Mouse (Mus musculus) left cerebral cortex, postnatal 25 days (tissue): ENCODE results near the gene Mmp9. TPM values are rescaled to one million over a fixed set of nuclear protein-coding genes. Genes with fewer than 3 reads are reported as not detected.

ENCODE experiments used
- DNase-seq, 2 experiments: peaks; one replicate each; pipeline ENCODE4 v3.0.0; 2022; ENCODE audit warnings: low spot score in 2 of 2, mixed read lengths in 1 of 2
- intact Hi-C: fragments of 180-260 bp; cut with DNase I; formaldehyde crosslinking; loops from one replicate; pipeline ENCODE4 v1.15.1; 2025
- total RNA-seq, 2 experiments: library from RNA; stranded (reverse); gene quantifications; 2 replicates each; pipeline ENCODE4 v1.2.3; 2021

Mmp9 gene
- total RNA-seq, 2 experiments from 2014 or later, result 1.9 to 2.0 TPM

DNA sequence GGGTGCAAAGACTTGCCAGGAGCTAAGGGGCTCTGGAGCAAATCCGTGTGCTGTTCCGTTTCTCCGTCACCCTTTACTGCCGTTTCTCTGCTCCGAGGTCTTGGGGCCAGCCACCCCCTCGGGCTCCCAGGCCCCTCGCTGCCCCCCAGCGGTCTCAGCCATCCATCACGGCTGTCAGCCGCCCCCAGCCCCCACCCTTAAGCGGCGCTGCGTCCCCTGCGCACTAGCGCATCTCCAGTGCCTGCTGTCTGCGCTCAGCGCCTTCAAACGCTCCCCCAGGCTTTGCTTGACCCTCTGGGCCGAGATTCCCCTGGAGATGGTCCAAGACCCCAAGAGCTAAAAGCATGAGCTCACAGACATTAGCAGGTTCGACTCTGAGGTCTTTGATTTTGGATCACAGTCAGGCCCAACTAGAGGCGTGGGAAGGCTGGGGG is 28.8 kb downstream of the Mmp9 start:
- DNase-seq, result peak; percentile 51 to 72
- intact Hi-C loops, result loop anchor here (2.0 kb wide), 1 partner anchor 319 kb away; no protein-coding TSS in a partner anchor

GRCm38 (mm10) chr2:164970631-164971196 is 30.1 kb downstream of the Mmp9 start:
- intact Hi-C loops, result no loop called here
- DNase-seq, result peak; percentile 81

- DNase-seq, result no peak
- intact Hi-C loops, result no loop called here
Measured at GRCm38 (mm10) chr2:164972646-164973045, 32.1 kb downstream of the Mmp9 start.

DNA sequence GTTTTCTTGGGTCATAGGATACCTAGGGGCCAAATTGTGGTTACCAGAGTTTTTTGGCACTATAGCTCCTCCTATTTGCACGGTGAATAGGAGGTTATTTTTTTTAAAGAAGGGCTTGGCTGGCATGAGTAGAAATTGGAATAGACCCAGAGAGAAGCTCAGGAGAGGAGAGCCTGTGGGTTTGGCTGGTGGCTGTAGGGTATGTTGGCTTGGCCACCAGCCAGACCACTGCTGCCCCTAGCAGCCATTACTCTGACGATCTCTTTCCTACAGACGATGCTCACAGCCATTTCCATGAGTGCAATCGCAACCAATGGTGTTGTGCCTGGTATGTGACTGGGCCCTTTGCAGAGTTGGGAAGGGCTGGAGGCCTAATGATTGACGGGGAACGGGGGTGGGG is 35.0 kb downstream of the Mmp9 start:
- DNase-seq, result no peak
- intact Hi-C loops, result no loop called here

- intact Hi-C loops, result no loop called here
- DNase-seq, result no peak
Measured at GRCm38 (mm10) chr2:164979749-164980148, 39.2 kb downstream of the Mmp9 start.

GRCm38 (mm10) chr2:164985962-164986361 is 45.4 kb downstream of the Mmp9 start:
- intact Hi-C loops, result no loop called here
- DNase-seq, result no peak

GRCm38 (mm10) chr2:164986371-164987027 is 45.9 kb downstream of the Mmp9 start:
- intact Hi-C loops, result no loop called here
- no peak for DNase-seq

- no peak for DNase-seq
- intact Hi-C loops, result no loop called here
Measured at GRCm38 (mm10) chr2:164988777-164989176, 48.2 kb downstream of the Mmp9 start.

DNA sequence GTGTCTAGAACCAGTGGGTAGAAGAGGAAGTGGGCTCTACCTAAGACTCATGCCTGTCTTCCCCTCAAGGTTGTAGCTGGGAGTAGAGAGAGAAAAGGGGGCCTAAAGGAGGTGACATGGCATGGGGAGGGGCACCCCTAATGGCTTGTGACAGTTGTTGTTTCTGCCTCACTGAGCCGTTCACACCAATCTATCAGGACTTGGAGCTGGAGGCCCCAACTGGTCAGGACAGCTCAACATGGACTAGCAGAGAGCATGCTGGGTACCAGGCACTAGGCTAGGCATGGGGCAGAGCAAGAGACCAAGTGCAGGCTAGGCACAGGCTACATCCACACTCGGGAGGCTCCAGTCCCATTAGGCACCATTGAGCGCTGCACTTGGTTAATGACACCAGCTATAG is 50.5 kb downstream of the Mmp9 start:
- intact Hi-C loops, result no loop called here
- DNase-seq, result no peak

DNA sequence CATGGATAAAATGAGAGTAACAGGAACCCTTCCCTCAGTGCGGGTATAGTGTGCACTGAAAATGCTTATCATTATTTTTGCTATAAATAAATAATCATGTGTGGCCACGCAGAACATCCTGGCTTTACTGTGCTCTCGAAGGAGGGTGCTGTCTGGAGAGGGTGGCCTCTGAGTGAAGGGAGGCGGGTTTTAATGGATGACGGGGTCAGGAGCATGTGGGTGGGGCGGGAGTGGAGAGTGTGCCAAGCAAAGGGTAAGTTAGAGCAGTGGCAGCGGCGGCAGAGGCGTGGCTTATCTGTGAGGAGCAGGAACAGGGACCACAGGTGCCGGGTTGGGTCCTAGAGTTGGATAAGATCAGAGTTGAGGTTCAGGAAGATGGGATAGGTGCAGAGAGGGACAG is 51.2 kb downstream of the Mmp9 start:
- intact Hi-C loops, result no loop called here
- DNase-seq, result no peak

- no peak for DNase-seq
- intact Hi-C loops, result loop anchor here (1.0 kb wide), 1 partner anchor 26 kb away; no protein-coding TSS in a partner anchor
Measured at GRCm38 (mm10) chr2:164994156-164994555, 53.6 kb downstream of the Mmp9 start.

- peak; percentile 62 to 94 for DNase-seq
Measured at GRCm38 (mm10) chr2:164994659-164995428, 54.3 kb downstream of the Mmp9 start.

DNA sequence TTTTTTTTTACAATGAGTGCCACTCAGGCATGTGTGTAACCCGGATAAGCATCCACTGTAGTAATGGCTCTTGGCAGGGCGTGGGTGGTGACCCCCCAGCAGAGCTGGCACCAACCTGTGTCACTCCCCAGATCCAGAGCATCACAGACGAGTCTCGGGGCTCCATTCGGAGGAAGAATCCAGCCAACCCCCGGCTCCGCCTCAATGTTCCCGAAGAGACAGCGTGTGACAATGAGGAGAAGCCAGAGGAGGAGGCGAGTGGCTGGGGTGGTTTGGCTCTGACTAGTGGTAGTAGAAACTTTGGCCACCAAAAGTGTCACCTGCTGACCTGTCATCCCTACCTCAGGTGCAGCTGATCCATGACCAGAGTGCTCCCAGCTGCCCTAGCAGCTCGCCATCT is 55.4 kb downstream of the Mmp9 start:
- intact Hi-C loops, result no loop called here
- peak in 1 of 2 experiments; percentile 59 for DNase-seq

More at GRCm38 (mm10) chr2:164994659-164995428, 54.3 kb downstream of the Mmp9 start:
- intact Hi-C loops, result loop anchor here (1.0 kb wide), 1 partner anchor 27 kb away; no protein-coding TSS in a partner anchor

DNA sequence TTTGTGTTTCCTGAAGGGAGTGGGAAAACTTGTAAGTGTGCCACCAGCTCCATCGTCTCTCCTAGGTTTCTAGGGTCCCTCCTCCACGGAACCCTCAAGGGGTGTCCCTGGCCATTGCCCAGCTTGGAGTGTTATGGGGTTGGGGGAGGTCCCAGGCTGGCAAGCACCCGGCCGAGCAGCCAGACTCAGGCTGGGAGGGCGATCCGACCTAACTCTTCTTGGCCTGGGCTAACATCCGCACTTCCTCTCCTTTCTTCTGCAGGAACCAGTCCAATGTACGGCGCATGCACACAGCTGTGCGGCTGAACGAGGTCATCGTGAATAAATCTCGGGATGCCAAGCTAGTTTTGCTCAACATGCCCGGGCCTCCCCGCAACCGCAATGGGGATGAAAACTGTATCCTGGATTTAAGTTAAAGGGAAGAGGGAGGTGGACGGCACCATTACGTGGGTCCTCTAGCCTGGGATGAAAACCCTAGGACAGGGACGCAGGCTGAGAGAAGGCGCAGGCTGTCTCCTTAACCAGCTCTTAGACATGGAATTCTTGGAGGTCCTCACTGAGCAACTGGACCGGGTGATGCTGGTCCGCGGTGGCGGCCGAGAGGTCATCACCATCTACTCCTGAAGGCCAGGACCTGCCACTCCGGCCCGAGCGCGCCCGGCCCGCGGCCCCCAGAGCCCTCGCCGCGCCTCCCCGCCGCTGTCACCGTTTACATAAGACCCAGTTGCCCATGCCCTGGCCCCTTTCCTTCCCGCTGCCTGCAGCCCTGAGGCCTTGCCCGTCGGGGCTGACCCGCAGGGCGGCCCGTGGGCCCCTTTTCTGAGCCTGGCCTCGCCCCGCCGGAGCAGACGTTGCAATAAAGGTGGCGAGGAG is 56.5 kb downstream of the Mmp9 start:
- intact Hi-C loops, result no loop called here
- peak in 1 of 2 experiments; percentile 59 for DNase-seq

DNA sequence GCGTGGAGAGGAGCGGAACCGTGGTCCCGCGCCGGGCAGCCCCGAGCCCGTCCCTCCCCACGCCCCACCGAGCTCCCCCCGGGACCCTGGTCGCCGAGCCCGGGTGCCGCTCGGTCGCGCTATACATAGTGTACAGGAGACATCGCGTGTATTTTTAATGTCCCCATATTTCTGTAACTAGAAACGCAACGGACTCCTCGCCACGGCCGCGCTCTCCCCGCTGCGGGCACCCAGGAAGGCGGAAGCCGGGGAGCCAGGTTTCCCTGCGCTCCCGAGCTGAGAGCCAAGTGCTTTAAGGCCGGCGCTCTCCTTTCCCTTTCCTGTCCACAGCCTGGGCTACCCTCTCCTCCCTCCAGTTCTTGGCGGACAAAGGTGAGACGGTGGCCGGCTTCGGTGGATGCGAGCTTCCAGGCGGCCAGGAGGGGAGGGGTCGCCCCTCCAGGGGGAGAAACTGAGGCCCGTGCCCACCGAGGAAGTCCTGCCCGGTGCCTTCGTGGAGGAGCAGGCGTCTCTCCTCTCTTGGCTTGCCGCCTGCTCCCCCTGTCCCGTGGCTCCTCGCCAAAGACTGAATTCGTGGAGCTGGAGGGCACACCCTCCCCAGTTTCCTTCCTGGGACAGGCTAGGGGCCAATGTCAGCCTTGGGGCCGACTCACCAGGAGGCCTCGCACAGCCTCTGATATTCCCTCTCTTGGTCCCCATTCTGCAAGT is 57.3 kb downstream of the Mmp9 start:
- intact Hi-C loops, result no loop called here
- no peak for DNase-seq

GRCm38 (mm10) chr2:165001958-165002357 is 61.4 kb downstream of the Mmp9 start:
- peak in 1 of 2 experiments; percentile 31 for DNase-seq
- intact Hi-C loops, result no loop called here

- no peak for DNase-seq
- intact Hi-C loops, result no loop called here
Measured at GRCm38 (mm10) chr2:165003108-165003507, 62.5 kb downstream of the Mmp9 start.

- intact Hi-C loops, result no loop called here
- DNase-seq, result no peak
Measured at GRCm38 (mm10) chr2:165004237-165004636, 63.7 kb downstream of the Mmp9 start.
